Mouse (Mus musculus): Measurements from ENCODE around the gene Tcte2. TPM values are rescaled to one million over a fixed set of nuclear protein-coding genes. Genes with fewer than 3 reads are reported as not detected.
A peak's percentile ranks its signal among the peaks of the same experiment; 100 is the strongest.

Gene Tcte2
- polyA plus RNA-seq, 1 experiment from 2014 or later, result 4.4 TPM

- no peaks in the 10 kb centered on the region for H3K27me3 ChIP-seq (replicated peaks)
- WGBS, result 87% methylated on average over 6 of the region's 6 CpGs
- ATAC-seq (ENCODE audit: extremely low read depth, insufficient number of reproducible peaks, low FRiP score, low TSS enrichment), result no peak
These were observed 45.3 kb downstream of the Tcte2 start for GRCm38 (mm10) chr17:13716336-13716735.

DNA sequence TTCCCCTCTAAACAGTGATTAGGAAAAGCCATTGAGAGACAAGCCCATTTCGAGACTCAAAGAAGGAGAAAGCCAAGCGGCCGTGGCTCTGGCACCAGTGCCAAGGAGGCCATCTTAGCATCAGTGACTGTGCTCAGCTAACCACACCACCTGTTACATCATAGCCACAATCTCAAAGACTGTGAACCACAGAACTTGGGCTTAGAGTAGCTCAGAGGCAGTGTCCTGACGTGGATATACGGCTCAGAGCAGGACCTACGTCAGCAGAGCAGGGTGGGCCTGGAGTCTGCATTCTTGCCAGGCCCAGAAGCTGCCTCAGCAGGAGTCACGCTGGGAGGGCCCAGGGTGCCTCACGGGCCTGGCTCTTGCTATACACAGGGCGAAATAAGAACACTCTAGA lies 46.1 kb downstream of the Tcte2 start:
- H3K9ac ChIP-seq, result no peak overlapping the region
- no peak overlapping the region for H3K27ac ChIP-seq (replicated peaks)
- H3K27me3 ChIP-seq (replicated peaks), result no peaks in the 10 kb centered on the region
- ATAC-seq (ENCODE audit: extremely low read depth, insufficient number of reproducible peaks, low FRiP score, low TSS enrichment), result no peak
- H3K4me2 ChIP-seq, result no peak overlapping the region
- H3K4me3 ChIP-seq, result no peak overlapping the region
- 0 out of 2 replicates have a peak, but pooled peaks cover 4% of the 10 kb centered on the region for H3K4me1 ChIP-seq
- WGBS, result 68% methylated on average over 9 of the region's 9 CpGs
- no peaks in the 10 kb centered on the region for H3K36me3 ChIP-seq
- no peaks in the 10 kb centered on the region for H3K9me3 ChIP-seq

More at GRCm38 (mm10) chr17:13716336-13716735, 45.3 kb downstream of the Tcte2 start:
- Histone ChIP-seq H3K27ac (replicated peaks) (no peak overlapping the region), H3K4me1 (0 out of 2 replicates have a peak, but pooled peaks cover 4% of the 10 kb centered on the region), H3K9me3 (no peaks in the 10 kb centered on the region), H3K4me3 (no peak overlapping the region), H3K4me2 (no peak overlapping the region), H3K9ac (no peak overlapping the region), H3K36me3 (no peaks in the 10 kb centered on the region)

DNA sequence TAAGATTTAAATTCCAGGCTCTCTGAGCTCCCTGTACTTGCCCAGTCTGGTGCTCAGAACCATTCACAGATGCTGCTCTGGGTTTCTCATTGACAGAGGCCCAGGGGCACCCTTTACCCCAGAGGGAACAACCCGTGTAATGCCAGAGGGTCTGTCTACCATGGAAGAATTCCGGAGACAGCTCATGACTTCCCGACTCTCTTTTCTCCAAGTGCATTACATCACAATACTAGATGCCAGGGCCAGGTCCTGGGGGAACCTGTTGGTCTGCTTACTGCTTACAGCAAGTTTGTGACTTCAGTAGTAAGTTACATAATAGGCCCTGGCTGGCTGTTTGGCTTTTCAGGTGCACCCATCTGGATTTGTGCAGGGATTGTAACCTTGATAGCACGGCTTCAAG lies 47.0 kb downstream of the Tcte2 start:
- peaks cover 6% of the 10 kb centered on the region; the same call in 1 of the 2 replicates for H3K4me1 ChIP-seq
- H3K27me3 ChIP-seq (replicated peaks), result no peaks in the 10 kb centered on the region
- no peak overlapping the region for H3K27ac ChIP-seq (replicated peaks)
- no peaks in the 10 kb centered on the region for H3K9me3 ChIP-seq
- H3K4me3 ChIP-seq, result no peak overlapping the region
- 60% methylated on average over 4 of the region's 4 CpGs for WGBS
- no peaks in the 10 kb centered on the region for H3K36me3 ChIP-seq
- H3K9ac ChIP-seq, result no peak overlapping the region
- ATAC-seq (ENCODE audit: extremely low read depth, insufficient number of reproducible peaks, low FRiP score, low TSS enrichment), result no peak
- no peak overlapping the region for H3K4me2 ChIP-seq

DNA sequence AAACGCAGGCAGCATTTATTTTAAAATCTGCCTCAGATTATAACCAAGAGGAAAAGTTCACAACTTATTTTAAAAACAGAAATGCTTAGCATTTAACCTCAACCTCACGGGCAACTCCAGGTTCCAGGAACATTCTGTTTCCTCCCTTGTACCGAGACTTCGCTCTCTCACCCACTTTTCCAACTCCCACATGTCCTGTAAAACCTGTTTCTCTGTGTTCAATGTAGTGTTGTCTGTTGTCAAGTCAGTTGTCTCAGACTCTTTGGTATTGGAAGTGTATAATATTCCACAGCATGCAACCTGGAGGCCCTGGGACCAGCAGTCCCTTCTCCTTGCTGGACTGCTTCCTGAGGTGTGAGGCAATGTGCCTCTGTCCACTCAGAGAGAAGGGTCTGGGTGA lies 47.5 kb downstream of the Tcte2 start:
- no peak overlapping the region for H3K4me3 ChIP-seq
- no peaks in the 10 kb centered on the region for H3K36me3 ChIP-seq
- no peak overlapping the region for H3K9ac ChIP-seq
- ATAC-seq (ENCODE audit: extremely low read depth, insufficient number of reproducible peaks, low FRiP score, low TSS enrichment), result no peak
- no peaks in the 10 kb centered on the region for H3K9me3 ChIP-seq
- H3K4me1 ChIP-seq, result peaks cover 12% of the 10 kb centered on the region
- no peaks in the 10 kb centered on the region for H3K27me3 ChIP-seq (replicated peaks)
- H3K4me2 ChIP-seq, result no peak overlapping the region
- H3K27ac ChIP-seq (replicated peaks), result no peak overlapping the region
- 84% methylated on average over 4 of the region's 4 CpGs for WGBS

DNA sequence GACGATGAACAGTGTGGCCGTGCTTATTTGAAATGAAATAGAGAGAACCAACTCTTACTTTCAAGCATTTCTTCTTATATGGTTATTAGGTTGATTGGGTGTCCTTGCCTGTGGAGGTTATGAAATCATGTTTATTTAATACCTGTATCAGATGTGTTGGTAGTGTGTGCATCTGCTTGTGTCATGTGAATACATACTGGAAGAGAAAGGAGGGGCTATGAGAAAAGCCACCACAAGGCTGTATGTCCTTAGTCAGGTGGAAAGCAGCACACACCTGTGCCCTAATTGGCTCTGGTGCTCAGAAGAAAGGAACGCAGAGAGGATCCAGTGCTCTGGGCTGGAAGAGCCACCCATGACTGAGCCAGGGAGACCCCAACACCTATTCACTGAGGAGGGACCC lies 49.1 kb downstream of the Tcte2 start:
- Histone ChIP-seq H3K27me3 (replicated peaks) (no peaks in the 10 kb centered on the region), H3K36me3 (no peaks in the 10 kb centered on the region), H3K9me3 (no peaks in the 10 kb centered on the region), H3K9ac (no peak overlapping the region), H3K27ac (replicated peaks) (no peak overlapping the region), H3K4me2 (no peak overlapping the region), H3K4me3 (no peak overlapping the region), H3K4me1 (peaks cover 10% of the 10 kb centered on the region)
- 93% methylated on average over 3 of the region's 3 CpGs for WGBS
- no peak for ATAC-seq (ENCODE audit: extremely low read depth, insufficient number of reproducible peaks, low FRiP score, low TSS enrichment)

DNA sequence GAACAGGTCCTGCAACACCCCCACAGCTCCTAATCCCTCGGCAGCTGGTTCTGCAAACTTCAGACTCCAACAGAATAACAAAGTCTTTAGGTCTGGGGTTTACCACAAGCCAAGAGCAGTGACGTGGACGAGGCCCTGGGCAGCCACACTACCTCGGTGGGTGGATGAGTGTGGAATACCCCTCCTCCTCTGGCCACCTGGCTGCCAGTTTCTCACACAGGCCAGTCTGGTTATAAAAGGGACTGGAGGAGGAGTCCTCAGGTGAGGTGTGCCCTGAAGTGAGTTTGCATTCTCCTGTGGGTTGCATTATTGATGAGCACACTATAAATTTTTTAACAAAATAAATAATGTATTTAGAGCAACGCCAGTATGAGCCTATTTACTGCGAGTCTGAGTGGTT lies 49.5 kb downstream of the Tcte2 start:
- H3K9me3 ChIP-seq, result no peaks in the 10 kb centered on the region
- 73% methylated on average over 6 of the region's 6 CpGs for WGBS
- H3K27ac ChIP-seq (replicated peaks), result no peak overlapping the region
- H3K4me2 ChIP-seq, result no peak overlapping the region
- no peaks in the 10 kb centered on the region for H3K36me3 ChIP-seq
- peaks cover 13% of the 10 kb centered on the region for H3K4me1 ChIP-seq
- no peak overlapping the region for H3K9ac ChIP-seq
- no peak for ATAC-seq (ENCODE audit: extremely low read depth, insufficient number of reproducible peaks, low FRiP score, low TSS enrichment)
- H3K27me3 ChIP-seq (replicated peaks), result no peaks in the 10 kb centered on the region
- H3K4me3 ChIP-seq, result no peak overlapping the region

GRCm38 (mm10) chr17:13711173-13711572 lies 50.5 kb downstream of the Tcte2 start:
- H3K4me1 ChIP-seq, result peaks cover 17% of the 10 kb centered on the region
- 65% methylated on average over 5 of the region's 5 CpGs for WGBS

DNA sequence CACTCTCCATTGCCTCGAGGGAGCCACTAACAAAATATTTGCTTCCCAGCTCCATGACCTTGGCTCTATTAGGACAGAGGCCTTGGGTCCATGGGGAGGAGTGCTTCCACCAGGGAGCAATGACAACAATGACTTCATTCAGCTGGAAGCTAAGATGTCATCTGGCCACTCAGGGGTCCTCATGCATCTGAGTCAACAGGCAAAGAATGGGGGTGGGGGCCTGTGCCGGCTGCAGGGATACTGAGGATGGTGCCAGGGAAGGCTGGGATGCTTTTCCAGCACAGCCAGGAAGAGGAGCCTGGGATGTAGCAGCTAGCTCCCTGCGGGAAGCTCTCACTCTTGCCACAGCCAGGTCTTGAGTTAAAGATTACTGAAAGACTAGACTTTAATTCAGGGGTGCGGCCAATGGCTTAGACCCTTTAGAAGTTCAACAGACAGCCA lies 56.1 kb downstream of the Tcte2 start:
- Histone ChIP-seq H3K27ac (replicated peaks) (0 out of 2 replicates have a peak overlapping the region, but pooled peaks have one; percentile 48), H3K9me3 (no peaks in the 10 kb centered on the region), H3K27me3 (replicated peaks) (no peaks in the 10 kb centered on the region), H3K9ac (no peak overlapping the region), H3K36me3 (no peaks in the 10 kb centered on the region), H3K4me2 (no peak overlapping the region), H3K4me1 (peaks cover 53% of the 10 kb centered on the region), H3K4me3 (no peak overlapping the region)
- no peak for ATAC-seq (ENCODE audit: extremely low read depth, insufficient number of reproducible peaks, low FRiP score, low TSS enrichment)
- 29% methylated on average over 4 of the region's 4 CpGs for WGBS

More at GRCm38 (mm10) chr17:13711173-13711572, 50.5 kb downstream of the Tcte2 start:
- no peak overlapping the region for H3K4me2 ChIP-seq
- H3K9me3 ChIP-seq, result no peaks in the 10 kb centered on the region
- H3K27ac ChIP-seq (replicated peaks), result no peak overlapping the region
- H3K9ac ChIP-seq, result no peak overlapping the region
- ATAC-seq (ENCODE audit: extremely low read depth, insufficient number of reproducible peaks, low FRiP score, low TSS enrichment), result no peak
- H3K36me3 ChIP-seq, result no peaks in the 10 kb centered on the region
- no peaks in the 10 kb centered on the region for H3K27me3 ChIP-seq (replicated peaks)
- no peak overlapping the region for H3K4me3 ChIP-seq

DNA sequence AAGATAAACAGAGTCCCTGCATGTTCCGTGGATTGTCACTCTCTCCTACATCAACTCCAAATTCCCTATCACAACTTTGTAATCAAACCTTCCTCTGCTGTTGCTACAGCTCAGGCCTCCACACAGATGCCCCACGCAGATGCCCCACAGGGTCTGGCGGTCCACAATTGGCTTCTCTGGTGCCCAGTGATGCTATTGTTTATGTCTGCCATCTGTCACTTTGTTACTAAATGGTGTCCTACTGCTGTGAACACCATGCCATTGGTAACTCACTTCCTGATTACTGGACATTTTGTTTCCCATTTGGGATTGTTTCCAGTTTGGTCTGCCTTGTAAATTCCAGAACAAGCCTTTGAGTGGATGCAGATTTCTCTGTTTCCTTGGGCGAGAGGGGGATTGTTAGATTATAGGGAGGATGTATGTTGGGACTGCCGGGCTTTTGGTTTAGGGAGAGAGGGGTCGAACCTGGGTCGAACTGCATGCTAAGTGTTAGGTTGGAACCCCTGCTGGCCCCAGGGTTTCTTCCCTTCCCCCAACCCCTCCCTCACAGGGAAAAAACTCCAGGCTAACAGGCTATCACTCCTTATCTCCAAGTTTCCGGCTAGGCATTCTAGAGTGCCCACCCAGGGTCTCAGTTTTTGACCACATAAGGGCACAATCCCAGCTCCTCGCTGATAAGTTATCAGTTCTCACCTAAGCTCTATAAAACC lies 57.9 kb downstream of the Tcte2 start:
- no peak overlapping the region for H3K4me3 ChIP-seq
- no peaks in the 10 kb centered on the region for H3K27me3 ChIP-seq (replicated peaks)
- H3K27ac ChIP-seq (replicated peaks), result peak overlapping the region; percentile 10; the same call in 1 of the 2 replicates
- no peak overlapping the region for H3K9ac ChIP-seq
- peaks cover 59% of the 10 kb centered on the region for H3K4me1 ChIP-seq
- no peak for ATAC-seq (ENCODE audit: extremely low read depth, insufficient number of reproducible peaks, low FRiP score, low TSS enrichment)
- H3K9me3 ChIP-seq, result no peaks in the 10 kb centered on the region
- no peaks in the 10 kb centered on the region for H3K36me3 ChIP-seq
- 22% methylated on average over 9 of the region's 9 CpGs for WGBS
- H3K4me2 ChIP-seq, result no peak overlapping the region

DNA sequence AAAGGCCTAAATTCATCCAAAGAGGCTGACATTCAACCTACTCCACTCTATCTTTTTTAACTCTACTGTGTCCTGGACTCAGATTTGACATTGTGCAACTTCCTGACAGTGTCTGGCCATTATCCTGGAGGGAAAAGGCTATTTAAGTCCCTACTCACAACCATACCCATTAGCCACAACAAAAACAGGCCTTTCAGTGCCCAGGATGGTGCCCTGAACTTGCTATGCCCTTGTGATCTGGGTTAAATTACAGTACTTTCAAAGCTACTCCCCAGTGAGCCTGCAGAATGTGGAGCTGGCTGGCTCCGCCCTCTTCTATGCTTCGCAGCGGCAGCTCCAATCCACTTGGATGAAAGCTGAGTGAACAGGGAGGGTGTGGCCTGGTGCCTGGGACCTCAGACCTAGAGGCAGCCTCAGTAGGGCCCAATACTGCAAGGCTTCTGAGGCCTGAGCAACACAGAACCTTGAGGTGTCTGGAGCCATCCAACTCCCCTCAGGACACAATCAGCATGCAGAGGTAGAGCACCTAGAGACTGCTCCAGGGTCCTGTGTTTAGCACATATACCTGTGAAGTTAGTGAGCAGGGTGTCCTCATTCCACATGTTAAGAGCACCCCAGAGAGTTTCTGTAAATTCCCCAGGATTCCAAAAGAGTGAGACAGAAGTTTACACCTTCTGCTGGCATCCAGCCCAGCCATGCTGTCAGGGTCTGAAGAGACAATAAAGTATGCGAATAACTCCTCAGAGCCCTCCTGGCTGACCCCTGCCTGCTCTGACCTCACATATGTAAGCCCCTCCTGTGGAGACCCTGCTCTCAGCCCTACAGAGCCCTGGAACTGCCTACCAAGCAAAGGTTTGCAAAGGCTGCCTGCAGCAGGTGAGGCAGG lies 61.3 kb downstream of the Tcte2 start:
- Histone ChIP-seq H3K27ac (replicated peaks) (peak overlapping the region; percentile 88), H3K27me3 (replicated peaks) (no peaks in the 10 kb centered on the region), H3K9me3 (no peaks in the 10 kb centered on the region), H3K4me3 (no peak overlapping the region), H3K4me1 (peaks cover 45% of the 10 kb centered on the region), H3K4me2 (no peak overlapping the region; the same call in 1 of the 2 replicates), H3K36me3 (no peaks in the 10 kb centered on the region), H3K9ac (peak overlapping the region; percentile 60)
- WGBS, result 11% methylated on average over 4 of the region's 4 CpGs
- peak; percentile 34; the same call in 1 of the 2 replicates for ATAC-seq (ENCODE audit: extremely low read depth, insufficient number of reproducible peaks, low FRiP score, low TSS enrichment)

DNA sequence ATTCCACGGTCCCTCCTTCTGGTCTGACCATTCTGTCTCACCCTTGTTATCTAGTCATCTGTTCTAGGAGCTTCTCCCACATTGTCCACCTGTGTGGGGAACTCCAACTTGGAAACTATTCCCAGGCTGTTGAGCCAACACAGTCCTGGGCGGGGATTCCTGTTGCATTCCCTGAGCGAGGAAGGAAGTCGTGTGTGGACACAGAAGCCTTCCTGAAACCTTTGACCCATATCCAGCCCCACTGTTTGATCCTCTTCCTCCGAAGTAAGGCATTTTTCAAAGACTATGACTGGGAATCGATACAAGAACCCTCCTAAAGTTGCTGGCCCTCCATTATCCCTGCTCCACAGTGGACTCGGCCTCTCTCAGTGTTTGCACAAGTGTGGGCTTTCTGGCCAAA lies 61.9 kb downstream of the Tcte2 start:
- Histone ChIP-seq H3K36me3 (no peaks in the 10 kb centered on the region), H3K4me2 (peak overlapping the region; percentile 16; the same call in 1 of the 2 replicates), H3K9ac (no peak overlapping the region), H3K27ac (replicated peaks) (peak overlapping the region; percentile 88), H3K4me1 (peaks cover 40% of the 10 kb centered on the region), H3K27me3 (replicated peaks) (no peaks in the 10 kb centered on the region), H3K9me3 (no peaks in the 10 kb centered on the region), H3K4me3 (no peak overlapping the region)
- ATAC-seq (ENCODE audit: extremely low read depth, insufficient number of reproducible peaks, low FRiP score, low TSS enrichment), result peak; percentile 58; the same call in 1 of the 2 replicates
- 47% methylated on average over 7 of the region's 7 CpGs for WGBS
